Mouse (Mus musculus): Measurements from ENCODE around the gene Dll4.

DNA sequence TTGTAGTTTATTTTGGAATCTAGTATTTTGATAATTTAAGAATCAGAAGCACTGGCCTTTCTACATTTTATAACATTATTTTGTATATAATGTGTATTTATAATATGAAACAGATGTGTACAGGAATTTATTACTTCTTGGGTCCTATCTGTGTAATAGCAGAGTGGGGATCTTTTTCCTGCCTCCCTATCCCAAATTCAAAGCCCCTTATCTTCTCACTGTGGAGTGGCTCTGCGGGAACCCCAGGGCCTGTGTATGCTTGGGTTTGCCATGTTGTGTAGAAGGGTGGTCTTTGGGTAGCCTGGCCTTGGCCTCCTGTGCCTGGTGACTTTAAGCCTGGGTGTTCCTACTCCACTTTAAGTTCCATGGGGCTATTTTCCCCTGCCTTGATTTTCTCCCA, 10.0 kb downstream of the Dll4 start:
- TF ChIP-seq POLR2A (IDR thresholded peaks at IDR 0.05; ENCODE audit: low read depth, low read length) (no peak), CTCF (conservative IDR thresholded peaks at IDR 0.05; ENCODE audit: insufficient read depth, insufficient read length, low read depth, low read length) (no peak)
